Mouse (Mus musculus) left cerebral cortex, postnatal 4 days (tissue): ENCODE data around the gene Tceal3. TPM values are rescaled to one million over a fixed set of nuclear protein-coding genes. Genes with fewer than 3 reads are reported as not detected.
"Not testable (repeated sequence)": the region's sequence is repeated elsewhere in the genome, so short reads cannot be mapped to it uniquely, and the experiment has no call there.

Experiments used
- DNase-seq: peaks from one replicate; pipeline ENCODE4 v3.0.0-alpha.2; 2022
- intact Hi-C: fragments of 180-260 bp; cut with DNase I; formaldehyde crosslinking; loops from one replicate; pipeline ENCODE4 v1.15.1; 2025
- total RNA-seq, 2 experiments: library from RNA; stranded (reverse); gene quantifications; 2 replicates each; pipeline ENCODE4 v1.2.3; 2021

Tceal3 gene
- total RNA-seq, 2 experiments from 2014 or later = 93.6 to 101 TPM

GRCm38 (mm10) chrX:136693196-136693595 is 102.6 kb downstream of the Tceal3 start:
- DNase-seq = no peak
- intact Hi-C loops = no loop called here

- DNase-seq = peak; percentile 70
- intact Hi-C loops = no loop called here
These were observed 117.0 kb downstream of the Tceal3 start, which contains the start of gene Tceal1 for GRCm38 (mm10) chrX:136707446-136708167. Tceal1 (plus strand) TSS chrX:136707982.

GRCm38 (mm10) chrX:136708168-136708681 is 117.6 kb downstream of the Tceal3 start:
- intact Hi-C loops = no loop called here
- peak; percentile 62 for DNase-seq

- DNase-seq = peak; percentile 3
- intact Hi-C loops = no loop called here
These were observed 118.1 kb downstream of the Tceal3 start for GRCm38 (mm10) chrX:136708782-136709181.

- DNase-seq, intact Hi-C loops: not testable (repeated sequence)
These were observed 124.3 kb downstream of the Tceal3 start for GRCm38 (mm10) chrX:136714742-136715474.

Other genes starting within 250 kb of the Tceal3 start
- under 1 TPM in 1 of 2 experiments, not detected in 1; 0.34 TPM for gene Kir3dl1, start 72.8 kb upstream of the Tceal3 start, total RNA-seq
- not detected for gene Kir3dl2, start 46.8 kb upstream of the Tceal3 start, total RNA-seq
- 10 to 100 TPM; 12.5 to 14.2 TPM for gene Tceal1, start 117.1 kb downstream of the Tceal3 start, total RNA-seq
- 100 to 1,000 TPM; 428 to 458 TPM for gene Morf4l2, start 152.8 kb downstream of the Tceal3 start, total RNA-seq
- not detected for gene Glra4, start 189.3 kb downstream of the Tceal3 start, total RNA-seq
- 10 to 100 TPM; 15.6 to 17.2 TPM for gene Plp1, start 231.8 kb downstream of the Tceal3 start, total RNA-seq